Mouse (Mus musculus) midbrain, embryonic 11.5 days (tissue): ENCODE results near the gene Nfib. TPM values are rescaled to one million over a fixed set of nuclear protein-coding genes. Genes with fewer than 3 reads are reported as not detected.

Experiments
- ATAC-seq: fragments of 200-750 bp; cut with Nextera tagmentation; 2 replicates; pipeline ENCODE4 v1.8.0; 2017; ENCODE audit warnings: moderate TSS enrichment, moderate library complexity; ENCODE audit not compliant: low FRiP score
- DNase-seq: peaks from one replicate; pipeline ENCODE4 v3.0.0; 2015; ENCODE audit warnings: low spot score; ENCODE audit errors: missing footprints
- H3K27ac ChIP-seq: fragments of 300-500 bp; sonication (generic); 2 replicates; pipeline ENCODE4 v1.5.1; 2014; ENCODE audit warnings: low read depth, low read length
- H3K27me3 ChIP-seq: fragments of 300-500 bp; sonication (generic); 2 replicates; pipeline ENCODE4 v1.6.1; 2014; ENCODE audit warnings: mild to moderate bottlenecking, low read length, moderate library complexity, mixed read lengths; ENCODE audit not compliant: control insufficient read depth, insufficient read depth
- H3K36me3 ChIP-seq: fragments of 300-500 bp; sonication (generic); 2 replicates; pipeline ENCODE4 v1.6.1; 2014; ENCODE audit warnings: mild to moderate bottlenecking, low read length, moderate library complexity, mixed read lengths; ENCODE audit not compliant: control insufficient read depth, insufficient read depth
- H3K4me1 ChIP-seq: fragments of 300-500 bp; sonication (generic); 2 replicates; pipeline ENCODE4 v1.6.1; 2014; ENCODE audit warnings: low read length; ENCODE audit not compliant: control insufficient read depth, insufficient read depth
- H3K4me2 ChIP-seq: fragments of 300-500 bp; sonication (generic); 2 replicates; pipeline ENCODE4 v1.6.1; 2014; ENCODE audit warnings: mild to moderate bottlenecking, moderate library complexity
- H3K4me3 ChIP-seq: fragments of 300-500 bp; sonication (generic); 2 replicates; pipeline ENCODE4 v1.5.1; 2014; ENCODE audit warnings: low read depth, low read length
- H3K9ac ChIP-seq: fragments of 300-500 bp; sonication (generic); 2 replicates; pipeline ENCODE4 v1.6.1; 2014; ENCODE audit warnings: low read length
- H3K9me3 ChIP-seq: fragments of 300-500 bp; sonication (generic); 2 replicates; pipeline ENCODE4 v1.6.1; 2016; ENCODE audit warnings: low read length; ENCODE audit not compliant: control insufficient read depth
- WGBS: fragments of 180-500 bp; shearing (Covaris S2); extraction: QIAGEN DNeasy Blood & Tissue Kit; methylation state at CpG from one replicate; pipeline ENCODE4 v1.1.7; 2014; 5-methylcytosine and 5-hydroxymethylcytosine counted together
- polyA plus RNA-seq: library from polyadenylated mRNA; unstranded; fragments of >200 nt; fragmentation: Nextera tagmentation; extraction: Ambion mirVana; gene quantifications from 2 replicates; pipeline ENCODE4 v1.2.1, GENCODE M21; 2014

Nfib gene
- polyA plus RNA-seq, 1 experiment from 2014 or later: 19.9 TPM

- WGBS: 81% methylated on average over 4 of the region's 4 CpGs
- H3K4me2 ChIP-seq: no peak overlapping the region
- no peak overlapping the region for H3K9ac ChIP-seq
- DNase-seq (no peak), ATAC-seq (no peak)
- no peak overlapping the region for H3K27ac ChIP-seq
- no peak overlapping the region for H3K4me3 ChIP-seq
- H3K4me1 ChIP-seq: no peaks in the 10 kb centered on the region
- no peaks in the 10 kb centered on the region for H3K36me3 ChIP-seq
- H3K9me3 ChIP-seq: no peaks in the 10 kb centered on the region
- H3K27me3 ChIP-seq: no peaks in the 10 kb centered on the region
These were observed 95.9 kb downstream of the Nfib start for GRCm38 (mm10) chr4:82609676-82610075.

DNA sequence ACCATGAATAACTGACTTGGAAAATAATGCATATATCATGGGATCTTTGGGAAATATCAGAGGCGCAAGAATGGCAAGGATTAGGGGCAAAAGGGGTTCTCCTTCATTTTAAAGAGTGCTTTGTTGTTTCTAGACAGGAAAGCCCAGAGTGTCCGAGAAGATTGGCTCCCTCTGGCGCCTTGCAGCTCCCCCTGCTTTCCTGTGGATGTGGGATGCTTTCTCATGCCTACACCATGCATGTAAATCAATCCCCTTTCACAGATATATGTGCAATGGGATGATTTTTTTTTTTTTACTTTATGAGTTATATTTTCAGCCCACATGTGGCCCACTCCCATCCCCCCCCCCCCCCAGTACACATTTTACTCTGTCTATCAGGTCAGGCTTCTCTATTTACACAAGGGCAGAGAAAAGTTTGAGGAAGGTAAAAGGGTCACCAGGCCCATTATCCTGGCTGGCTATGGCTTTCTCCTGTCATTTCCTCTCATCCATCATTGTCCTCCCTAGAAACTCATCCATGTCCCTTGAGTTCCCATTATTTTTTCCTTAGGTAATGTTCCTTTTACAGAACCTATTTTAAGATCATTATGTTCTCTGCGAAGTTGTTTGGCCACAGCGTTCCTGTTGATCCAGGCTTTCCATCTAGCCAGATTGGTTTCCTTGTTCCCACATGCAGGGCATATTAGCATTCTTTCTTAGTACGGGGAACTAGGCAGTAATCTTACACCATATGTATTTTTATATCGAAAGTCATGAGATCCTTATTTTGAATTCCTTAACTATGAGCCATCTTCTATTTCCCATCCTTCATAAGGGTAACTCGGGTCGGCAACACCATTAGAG, 96.6 kb downstream of the Nfib start:
- no peaks in the 10 kb centered on the region for H3K27me3 ChIP-seq
- H3K4me2 ChIP-seq: no peak overlapping the region
- WGBS: 87% methylated on average over 9 of the region's 9 CpGs
- H3K36me3 ChIP-seq: no peaks in the 10 kb centered on the region
- ATAC-seq: no peak
- no peaks in the 10 kb centered on the region for H3K4me1 ChIP-seq
- no peak overlapping the region for H3K27ac ChIP-seq
- no peak overlapping the region for H3K9ac ChIP-seq
- peak; percentile 71 for DNase-seq
- H3K9me3 ChIP-seq: no peaks in the 10 kb centered on the region
- no peak overlapping the region for H3K4me3 ChIP-seq

GRCm38 (mm10) chr4:82607266-82607665, 98.3 kb downstream of the Nfib start:
- no peaks in the 10 kb centered on the region for H3K4me1 ChIP-seq
- no peak overlapping the region for H3K4me3 ChIP-seq
- no peaks in the 10 kb centered on the region for H3K27me3 ChIP-seq
- ATAC-seq: no peak
- no peaks in the 10 kb centered on the region for H3K36me3 ChIP-seq
- no peak overlapping the region for H3K4me2 ChIP-seq
- H3K9ac ChIP-seq: no peak overlapping the region
- DNase-seq: peak; percentile 81
- WGBS: 80% methylated on average over 4 of the region's 4 CpGs
- H3K27ac ChIP-seq: no peak overlapping the region
- H3K9me3 ChIP-seq: no peaks in the 10 kb centered on the region

- Histone ChIP-seq H3K36me3 (no peaks in the 10 kb centered on the region), H3K4me3 (no peak overlapping the region), H3K27ac (no peak overlapping the region), H3K4me1 (no peaks in the 10 kb centered on the region), H3K9me3 (no peaks in the 10 kb centered on the region), H3K9ac (no peak overlapping the region), H3K4me2 (no peak overlapping the region), H3K27me3 (no peaks in the 10 kb centered on the region)
- 89% methylated on average over 9 of the region's 9 CpGs for WGBS
- peak; percentile 61 for DNase-seq
- ATAC-seq: no peak
These were observed 99.2 kb downstream of the Nfib start for GRCm38 (mm10) chr4:82606351-82606750.

- WGBS: 77% methylated on average over 14 of the region's 14 CpGs
- no peak overlapping the region for H3K9ac ChIP-seq
- no peaks in the 10 kb centered on the region for H3K36me3 ChIP-seq
- no peak for ATAC-seq
- no peaks in the 10 kb centered on the region for H3K9me3 ChIP-seq
- 0 out of 2 replicates have a peak overlapping the region, but pooled peaks have one; percentile 5 for H3K27ac ChIP-seq
- peak; percentile 75 for DNase-seq
- no peaks in the 10 kb centered on the region for H3K27me3 ChIP-seq
- no peaks in the 10 kb centered on the region for H3K4me1 ChIP-seq
- no peak overlapping the region for H3K4me3 ChIP-seq
- H3K4me2 ChIP-seq: no peak overlapping the region
These were observed 100.3 kb downstream of the Nfib start for GRCm38 (mm10) chr4:82605034-82605784.

DNA sequence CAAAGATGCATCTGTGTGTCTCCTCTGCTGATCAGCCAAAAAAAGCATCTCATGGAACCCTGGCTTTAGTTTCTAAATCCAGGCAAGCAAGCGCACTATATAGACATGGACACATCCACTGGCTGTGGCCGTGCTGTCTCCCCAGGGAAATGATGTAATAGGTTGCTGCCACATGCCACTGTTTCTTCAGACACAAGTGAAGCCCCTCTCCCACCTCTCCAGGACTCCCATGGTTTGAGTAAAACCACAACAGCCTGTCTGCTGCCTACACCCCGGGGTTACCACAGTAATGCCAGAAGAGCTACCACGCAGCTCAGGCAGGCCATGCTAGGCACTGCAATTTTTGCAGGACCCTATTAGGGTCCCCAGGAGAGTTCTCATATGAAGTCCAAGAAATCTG, 101.0 kb downstream of the Nfib start:
- H3K27me3 ChIP-seq: no peaks in the 10 kb centered on the region
- WGBS: 75% methylated on average over 4 of the region's 4 CpGs
- H3K36me3 ChIP-seq: no peaks in the 10 kb centered on the region
- no peaks in the 10 kb centered on the region for H3K9me3 ChIP-seq
- H3K9ac ChIP-seq: no peak overlapping the region
- H3K4me3 ChIP-seq: no peak overlapping the region
- H3K4me1 ChIP-seq: no peaks in the 10 kb centered on the region
- peak; percentile 81 for DNase-seq
- no peak overlapping the region for H3K4me2 ChIP-seq
- no peak overlapping the region for H3K27ac ChIP-seq
- ATAC-seq: no peak

DNA sequence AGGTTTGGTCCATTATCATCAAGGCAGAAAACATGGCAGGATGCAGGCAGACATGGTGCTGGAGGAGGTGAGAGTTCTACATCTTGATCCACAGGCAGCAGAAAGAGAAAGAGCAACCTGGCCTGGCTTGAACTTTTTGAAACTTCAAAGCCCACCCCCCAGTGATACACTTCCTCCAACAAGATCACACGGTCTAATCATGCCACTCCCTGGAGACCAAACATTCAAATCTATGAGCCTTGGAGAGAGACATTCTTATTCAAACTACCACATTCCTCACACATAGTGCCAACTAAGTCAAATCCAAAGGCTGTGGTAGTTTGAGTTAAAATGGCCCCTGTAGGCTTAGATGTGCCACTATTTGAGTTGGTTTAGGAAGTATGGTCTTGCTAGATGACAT, 104.9 kb downstream of the Nfib start:
- Histone ChIP-seq H3K4me1 (no peaks in the 10 kb centered on the region), H3K36me3 (no peaks in the 10 kb centered on the region), H3K9me3 (no peaks in the 10 kb centered on the region), H3K4me2 (no peak overlapping the region), H3K27me3 (no peaks in the 10 kb centered on the region), H3K27ac (no peak overlapping the region), H3K4me3 (no peak overlapping the region), H3K9ac (no peak overlapping the region)
- DNase-seq: peak; percentile 35
- 81% methylated on average over 1 of the region's 1 CpGs for WGBS
- ATAC-seq: no peak

GRCm38 (mm10) chr4:82598436-82598835, 107.1 kb downstream of the Nfib start:
- DNase-seq: peak; percentile 82
- WGBS: 69% methylated on average over 4 of the region's 4 CpGs
- no peak overlapping the region for H3K4me3 ChIP-seq

More at GRCm38 (mm10) chr4:82598436-82598835, 107.1 kb downstream of the Nfib start:
- H3K4me1 ChIP-seq: no peaks in the 10 kb centered on the region; the same call in 1 of the 2 replicates
- H3K9me3 ChIP-seq: no peaks in the 10 kb centered on the region
- no peak overlapping the region for H3K27ac ChIP-seq
- H3K4me2 ChIP-seq: no peak overlapping the region
- H3K9ac ChIP-seq: no peak overlapping the region
- H3K27me3 ChIP-seq: no peaks in the 10 kb centered on the region
- no peaks in the 10 kb centered on the region for H3K36me3 ChIP-seq
- ATAC-seq: no peak
